Mouse (Mus musculus) liver, postnatal 0 days (tissue): ENCODE results near the gene Olfr1500. TPM values are rescaled to one million over a fixed set of nuclear protein-coding genes. Genes with fewer than 3 reads are reported as not detected.
"Not testable (repeated sequence)": the region's sequence is repeated elsewhere in the genome, so short reads cannot be mapped to it uniquely, and the experiment has no call there.

Source experiments
- ATAC-seq: fragments of 200-750 bp; cut with Nextera tagmentation; 2 replicates; pipeline ENCODE4 v1.8.0; 2017; ENCODE audit warnings: mild to moderate bottlenecking, moderate library complexity
- DNase-seq: peaks from one replicate; pipeline ENCODE4 v3.0.0-alpha.2; 2016
- H3K27ac ChIP-seq: fragments of 300-500 bp; sonication (generic); 2 replicates; pipeline ENCODE4 v1.5.1; 2014; ENCODE audit warnings: antibody characterized with exemption, moderate library complexity, mild to moderate bottlenecking, low read depth
- H3K27me3 ChIP-seq: fragments of 300-500 bp; sonication (generic); 2 replicates; pipeline ENCODE4 v1.6.1; 2014; ENCODE audit warnings: low read length, control low read depth, mixed read lengths; ENCODE audit not compliant: insufficient read depth
- H3K36me3 ChIP-seq: fragments of 300-500 bp; sonication (generic); replicated peaks from 2 replicates; pipeline ENCODE4 v1.6.1; 2014; ENCODE audit warnings: mild to moderate bottlenecking, control low read depth, low read length, moderate library complexity, mixed read lengths; ENCODE audit not compliant: insufficient read depth
- H3K4me1 ChIP-seq: fragments of 300-500 bp; sonication (generic); 2 replicates; pipeline ENCODE4 v1.6.1; 2014; ENCODE audit warnings: antibody characterized with exemption, mild to moderate bottlenecking, control low read depth; ENCODE audit not compliant: insufficient read depth
- H3K4me2 ChIP-seq: fragments of 300-500 bp; sonication (generic); 2 replicates; pipeline ENCODE4 v1.6.1; 2014; ENCODE audit warnings: low read depth, mild to moderate bottlenecking, low read length, moderate library complexity, mixed read lengths
- H3K4me3 ChIP-seq: fragments of 300-500 bp; sonication (generic); 2 replicates; pipeline ENCODE4 v1.5.1; 2014; ENCODE audit warnings: low read depth, low read length
- H3K9ac ChIP-seq: fragments of 300-500 bp; sonication (generic); replicated peaks from 2 replicates; pipeline ENCODE4 v1.6.1; 2014; ENCODE audit warnings: mild to moderate bottlenecking, moderate library complexity
- H3K9me3 ChIP-seq: fragments of 300-500 bp; sonication (generic); 2 replicates; pipeline ENCODE4 v1.6.1; 2016; ENCODE audit warnings: mild to moderate bottlenecking, control low read depth, low read length, mixed read lengths
- CTCF ChIP-seq: sonication (generic); IDR thresholded peaks from 2 replicates; pipeline ENCODE4 v1.5.1; 2016; ENCODE audit warnings: antibody characterized with exemption, low read depth
- EP300 ChIP-seq: IDR thresholded peaks from 2 replicates; pipeline ENCODE4 v1.6.1; 2016; ENCODE audit warnings: antibody characterized with exemption, low read depth, mild to moderate bottlenecking
- WGBS: fragments of 180-500 bp; shearing (Covaris S2); extraction: QIAGEN DNeasy Blood & Tissue Kit; methylation state at CpG from one replicate; pipeline ENCODE4 v1.1.7; 2014; ENCODE audit not compliant: insufficient replicate concordance; 5-methylcytosine and 5-hydroxymethylcytosine counted together
- polyA plus RNA-seq: library from polyadenylated mRNA; unstranded; fragments of >200 nt; fragmentation: Nextera tagmentation; extraction: Ambion mirVana; gene quantifications from 2 replicates; pipeline ENCODE4 v1.2.1, GENCODE M21; 2015

The Olfr1500 gene
- polyA plus RNA-seq, 1 experiment from 2014 or later = not detected

GRCm38 (mm10) chr19:13812823-13813222, 17.5 kb downstream of the Olfr1500 start:
- H3K4me2 ChIP-seq = no peak overlapping the region
- 56% methylated on average over 2 of the region's 2 CpGs for WGBS
- H3K9ac ChIP-seq = no peak overlapping the region
- H3K9me3 ChIP-seq = no peaks in the 10 kb centered on the region
- no peaks in the 10 kb centered on the region for H3K4me1 ChIP-seq
- H3K4me3 ChIP-seq = no peak overlapping the region
- TF ChIP-seq CTCF (peak; percentile 42), EP300 (no peak)
- no peaks in the 10 kb centered on the region for H3K27me3 ChIP-seq
- DNase-seq (no peak), ATAC-seq (no peak)
- no peaks in the 10 kb centered on the region for H3K36me3 ChIP-seq
- no peak overlapping the region for H3K27ac ChIP-seq

- not testable (repeated sequence) for DNase-seq
Measured at GRCm38 (mm10) chr19:13805486-13805885, 24.8 kb downstream of the Olfr1500 start.

DNA sequence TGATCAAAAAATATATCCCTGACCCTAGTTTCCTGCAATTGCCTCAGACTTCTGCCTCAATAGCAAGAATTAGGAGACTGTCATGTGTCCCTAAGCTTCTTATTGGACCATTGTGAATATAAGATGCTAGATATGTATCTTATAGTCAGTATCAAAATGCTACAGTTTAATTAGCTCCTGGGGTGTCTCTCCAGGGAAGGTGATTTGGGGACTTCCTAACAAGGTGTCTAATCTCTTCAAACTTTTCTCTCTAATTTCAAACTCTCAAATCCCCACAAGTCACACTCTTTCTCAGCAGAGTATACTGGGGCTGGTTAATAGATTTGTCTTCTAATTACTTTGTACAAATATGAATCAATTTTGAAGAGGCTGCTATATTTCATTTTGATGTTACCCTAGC, 32.2 kb downstream of the Olfr1500 start, which contains the start of gene Olfr1497:
Olfr1497 (minus strand) TSS at position 101 of the 400 bp plus-strand sequence.
- ATAC-seq (no peak), DNase-seq (no peak)
- Histone ChIP-seq H3K27ac (no peak within 1 kb of the TSS), H3K9ac (no peak within 1 kb of the TSS), H3K4me2 (no peak within 1 kb of the TSS), H3K27me3 (no peaks in the 10 kb centered on the region), H3K36me3 (no peaks in the 10 kb centered on the region), H3K9me3 (no peaks in the 10 kb centered on the region), H3K4me3 (no peak within 1 kb of the TSS), H3K4me1 (no peaks in the 10 kb centered on the region)
- TF ChIP-seq EP300 (no peak), CTCF (no peak)

More at GRCm38 (mm10) chr19:13805486-13805885, 24.8 kb downstream of the Olfr1500 start:
- not testable (repeated sequence) for H3K9me3 ChIP-seq, H3K9ac ChIP-seq, H3K4me1 ChIP-seq, H3K4me2 ChIP-seq, ATAC-seq, H3K36me3 ChIP-seq, H3K27ac ChIP-seq, H3K4me3 ChIP-seq, H3K27me3 ChIP-seq
- 48% methylated on average over 1 of the region's 1 CpGs for WGBS

GRCm38 (mm10) chr19:13777578-13777977, 52.7 kb downstream of the Olfr1500 start, which contains the start of gene Olfr1496:
Gene Olfr1496, plus strand, starts transcription at chr19:13777878.
- no peak within 1 kb of the TSS for H3K4me3 ChIP-seq
- H3K9ac ChIP-seq = no peak within 1 kb of the TSS
- WGBS = 80% methylated on average over 1 of the region's 1 CpGs
- DNase-seq (no peak), ATAC-seq (no peak)
- no peaks in the 10 kb centered on the region for H3K27me3 ChIP-seq
- no peak within 1 kb of the TSS for H3K4me2 ChIP-seq
- H3K36me3 ChIP-seq = no peaks in the 10 kb centered on the region
- TF ChIP-seq EP300 (no peak), CTCF (no peak)
- no peaks in the 10 kb centered on the region for H3K9me3 ChIP-seq
- H3K4me1 ChIP-seq = no peaks in the 10 kb centered on the region
- H3K27ac ChIP-seq = no peak within 1 kb of the TSS

Other genes starting within 250 kb of the Olfr1500 start
- not detected in 2 replicates for gene Olfr1484, start 247.0 kb downstream of the Olfr1500 start, polyA plus RNA-seq
- gene Olfr1487, start 213.1 kb downstream of the Olfr1500 start, polyA plus RNA-seq = not detected in 2 replicates
- gene Olfr1489, start 198.9 kb downstream of the Olfr1500 start, polyA plus RNA-seq = not detected in 2 replicates
- gene Olfr1490, start 179.4 kb downstream of the Olfr1500 start, polyA plus RNA-seq = not detected in 2 replicates
- not detected in 2 replicates for gene Olfr1491, start 133.2 kb downstream of the Olfr1500 start, polyA plus RNA-seq
- not detected in 2 replicates for gene Olfr1493-ps1, start 107.2 kb downstream of the Olfr1500 start, polyA plus RNA-seq
- not detected in 2 replicates for gene Olfr1494, start 90.8 kb downstream of the Olfr1500 start, polyA plus RNA-seq
- not detected in 2 replicates for gene Olfr1495, start 65.9 kb downstream of the Olfr1500 start, polyA plus RNA-seq
- gene Olfr1496, start 52.6 kb downstream of the Olfr1500 start, polyA plus RNA-seq = not detected in 2 replicates
- gene Olfr1497, start 32.3 kb downstream of the Olfr1500 start, polyA plus RNA-seq = not detected in 2 replicates
- not detected in 2 replicates for gene Olfr1499, start 11.0 kb downstream of the Olfr1500 start, polyA plus RNA-seq
- not detected in 2 replicates for gene Olfr1501, start 20.2 kb upstream of the Olfr1500 start, polyA plus RNA-seq
- not detected in 2 replicates for gene Olfr1502, start 31.3 kb upstream of the Olfr1500 start, polyA plus RNA-seq
- gene Olfr1504, start 67.4 kb upstream of the Olfr1500 start, polyA plus RNA-seq = not detected in 2 replicates
- not detected in 2 replicates for gene Olfr1505, start 83.0 kb upstream of the Olfr1500 start, polyA plus RNA-seq